Mouse (Mus musculus) liver, embryonic 14.5 days (tissue): Measurements from ENCODE around the gene Sdccag8.
A peak's percentile ranks its signal among the peaks of the same experiment; 100 is the strongest.

Experiments
- CTCF ChIP-seq: IDR thresholded peaks from 2 replicates; pipeline ENCODE4 v1.5.1; 2016; ENCODE audit warnings: antibody characterized with exemption, low read depth, control low read depth
- EP300 ChIP-seq: IDR thresholded peaks from 2 replicates; pipeline ENCODE4 v1.6.1; 2016; ENCODE audit warnings: antibody characterized with exemption, low read depth

GRCm38 (mm10) chr1:176973356-176974088, 159.1 kb downstream of the Sdccag8 start:
- peak; percentile 12; the same call in 1 of the 2 replicates for TF ChIP-seq CTCF
- no peak for TF ChIP-seq EP300
